Mouse (Mus musculus) hindbrain, embryonic 16.5 days (tissue): ENCODE measurements at regions not wholly inside any gene's neighbourhood (a gene's known extent, or its start where the extent isn't known, plus 50 kb on each side); places are given as distances from the start of the nearest gene placed in this dataset.

ENCODE experiments used
- ATAC-seq: fragments of 200-750 bp; cut with Nextera tagmentation; 2 replicates; pipeline ENCODE4 v1.8.0; 2017; ENCODE audit warnings: moderate TSS enrichment, moderate library complexity
- H3K27ac ChIP-seq: fragments of 300-500 bp; sonication (generic); 2 replicates; pipeline ENCODE4 v1.5.1; 2014; ENCODE audit warnings: low read depth, mild to moderate bottlenecking, control low read depth, low read length, moderate library complexity
- H3K27me3 ChIP-seq: fragments of 300-500 bp; sonication (generic); replicated peaks from 2 replicates; pipeline ENCODE4 v1.6.1; 2014; ENCODE audit warnings: low read length; ENCODE audit not compliant: control insufficient read depth, insufficient read depth
- H3K36me3 ChIP-seq: fragments of 300-500 bp; sonication (generic); 2 replicates; pipeline ENCODE4 v1.6.1; 2014; ENCODE audit warnings: mild to moderate bottlenecking, low read length, moderate library complexity, mixed read lengths; ENCODE audit not compliant: control insufficient read depth, insufficient read depth
- H3K4me1 ChIP-seq: fragments of 300-500 bp; sonication (generic); 2 replicates; pipeline ENCODE4 v1.6.1; 2014; ENCODE audit warnings: low read depth, low read length; ENCODE audit not compliant: control insufficient read depth, insufficient read depth
- H3K4me2 ChIP-seq: fragments of 300-500 bp; sonication (generic); 2 replicates; pipeline ENCODE4 v1.6.1; 2014; ENCODE audit warnings: mild to moderate bottlenecking, low read length, control low read depth, moderate library complexity
- H3K4me3 ChIP-seq: fragments of 300-500 bp; sonication (generic); 2 replicates; pipeline ENCODE4 v1.5.1; 2014; ENCODE audit warnings: mild to moderate bottlenecking, low read length, control low read depth, moderate library complexity
- H3K9ac ChIP-seq: fragments of 300-500 bp; sonication (generic); 2 replicates; pipeline ENCODE4 v1.6.1; 2014; ENCODE audit warnings: low read depth, mild to moderate bottlenecking, control low read depth, low read length, moderate library complexity
- H3K9me3 ChIP-seq: fragments of 300-500 bp; sonication (generic); 2 replicates; pipeline ENCODE4 v1.6.1; 2014; ENCODE audit warnings: mild to moderate bottlenecking, low read length, moderate library complexity; ENCODE audit not compliant: control insufficient read depth
- WGBS: fragments of 180-500 bp; shearing (Covaris S2); extraction: QIAGEN DNeasy Blood & Tissue Kit; methylation state at CpG from one replicate; pipeline ENCODE4 v1.1.7; 2014; 5-methylcytosine and 5-hydroxymethylcytosine counted together

DNA sequence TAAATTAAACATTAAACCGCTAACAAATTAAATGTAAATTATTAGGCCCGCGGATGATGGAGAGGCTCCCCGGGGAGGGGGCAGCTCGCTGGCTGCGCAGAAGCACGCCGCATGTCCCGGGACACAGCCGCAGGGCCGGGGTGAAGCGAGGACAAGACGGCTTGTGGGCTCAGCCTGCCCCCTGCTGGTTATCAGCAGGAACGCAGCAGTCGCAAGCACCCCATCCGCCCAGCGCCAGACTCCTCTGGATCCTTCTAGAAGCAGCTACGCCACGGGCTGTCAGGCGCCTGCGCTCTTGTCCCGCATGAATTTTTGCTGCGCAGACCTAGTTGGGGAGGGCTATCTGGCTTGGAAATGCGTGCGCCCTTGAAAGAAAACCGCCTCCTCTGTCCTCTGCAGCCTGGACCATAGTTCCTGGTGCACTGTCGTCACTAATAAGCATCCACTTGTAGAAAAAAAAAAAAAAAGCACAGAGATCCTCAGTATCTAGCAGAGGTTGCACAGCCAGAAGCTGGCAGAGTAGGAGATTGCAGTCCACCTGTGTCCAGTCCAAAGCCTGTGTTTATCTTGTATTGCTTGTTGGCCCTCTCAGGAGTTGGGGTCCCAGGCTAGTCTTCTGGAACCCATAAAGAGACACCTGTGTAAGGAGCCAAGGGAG is 73.4 kb upstream of the Ppp2r5c start:
- ATAC-seq: peak; percentile 81
- no peak overlapping the region for H3K4me3 ChIP-seq

DNA sequence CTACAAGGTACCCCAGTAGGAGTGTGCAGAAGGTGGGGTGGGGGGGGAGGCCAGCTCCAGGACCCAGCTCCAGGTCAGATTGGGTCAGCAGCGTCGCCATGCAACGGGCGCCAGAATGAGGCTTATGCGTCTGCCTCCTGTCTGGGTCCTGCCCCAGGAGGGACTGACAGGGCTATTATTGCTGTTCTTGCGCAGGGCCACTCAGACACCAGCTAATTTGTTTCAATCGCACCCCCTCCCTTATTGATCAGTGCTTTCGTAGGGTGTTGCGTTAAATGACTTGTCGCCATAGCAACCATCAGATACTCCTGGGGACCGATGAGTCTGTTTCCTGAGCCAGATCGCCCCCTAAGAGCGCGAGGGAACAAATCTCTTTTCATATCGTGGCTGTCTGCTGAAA is 71.8 kb upstream of the Ppp2r5c start:
- no peaks in the 10 kb centered on the region for H3K36me3 ChIP-seq
- H3K4me1 ChIP-seq: peaks cover 14% of the 10 kb centered on the region
- 3% methylated on average over 15 of the region's 15 CpGs for WGBS
- H3K4me2 ChIP-seq: peak overlapping the region; percentile 45
- no peak overlapping the region for H3K4me3 ChIP-seq
- no peak overlapping the region for H3K27ac ChIP-seq
- peak overlapping the region; percentile 9; the same call in 1 of the 2 replicates for H3K9ac ChIP-seq
- no peaks in the 10 kb centered on the region for H3K9me3 ChIP-seq
- H3K27me3 ChIP-seq: peaks cover 7% of the 10 kb centered on the region
- no peak for ATAC-seq

More for the DNA sequence above, 73.4 kb upstream of the Ppp2r5c start:
- peaks cover 7% of the 10 kb centered on the region for H3K27me3 ChIP-seq
- no peak overlapping the region for H3K27ac ChIP-seq
- H3K9me3 ChIP-seq: no peaks in the 10 kb centered on the region
- 0 out of 2 replicates have a peak overlapping the region, but pooled peaks have one; percentile 35 for H3K9ac ChIP-seq
- no peaks in the 10 kb centered on the region for H3K36me3 ChIP-seq
- H3K4me1 ChIP-seq: peaks cover 14% of the 10 kb centered on the region
- H3K4me2 ChIP-seq: peak overlapping the region; percentile 54
- WGBS: 3% methylated on average over 24 of the region's 27 CpGs

- Histone ChIP-seq H3K27me3 (peaks cover 7% of the 10 kb centered on the region), H3K4me2 (no peak overlapping the region), H3K4me1 (peaks cover 14% of the 10 kb centered on the region), H3K9ac (no peak overlapping the region; the same call in 1 of the 2 replicates), H3K4me3 (no peak overlapping the region), H3K36me3 (no peaks in the 10 kb centered on the region), H3K9me3 (no peaks in the 10 kb centered on the region), H3K27ac (no peak overlapping the region)
- WGBS: 28% methylated on average over 7 of the region's 7 CpGs
- no peak for ATAC-seq
These were observed 70.7 kb upstream of the Ppp2r5c start for GRCm38 (mm10) chr12:110376062-110376837.

DNA sequence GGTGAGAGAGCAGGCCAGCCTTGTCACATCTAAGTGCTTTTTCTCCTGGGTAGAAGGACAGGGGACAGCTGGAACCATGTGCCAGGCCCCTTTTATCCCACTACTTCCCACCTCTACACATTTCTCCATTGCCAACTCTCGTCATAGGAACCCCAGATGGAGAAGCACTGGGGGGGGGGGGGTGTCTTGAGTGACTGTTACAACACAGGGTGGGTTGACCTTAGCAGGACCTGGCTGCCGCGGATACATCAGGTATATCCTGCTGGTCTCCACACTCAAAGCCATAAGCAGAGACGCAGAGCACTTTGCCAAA is 70.1 kb upstream of the Ppp2r5c start:
- no peaks in the 10 kb centered on the region for H3K9me3 ChIP-seq
- no peak for ATAC-seq
- no peak overlapping the region for H3K27ac ChIP-seq
- WGBS: 60% methylated on average over 4 of the region's 4 CpGs
- H3K4me1 ChIP-seq: peaks cover 14% of the 10 kb centered on the region
- no peak overlapping the region for H3K4me3 ChIP-seq
- H3K27me3 ChIP-seq: peaks cover 7% of the 10 kb centered on the region
- H3K36me3 ChIP-seq: no peaks in the 10 kb centered on the region
- no peak overlapping the region; the same call in 1 of the 2 replicates for H3K9ac ChIP-seq
- no peak overlapping the region for H3K4me2 ChIP-seq

GRCm38 (mm10) chr12:110377306-110377705 is 69.6 kb upstream of the Ppp2r5c start:
- Histone ChIP-seq H3K9me3 (no peaks in the 10 kb centered on the region), H3K36me3 (no peaks in the 10 kb centered on the region), H3K4me1 (peaks cover 14% of the 10 kb centered on the region), H3K9ac (peak overlapping the region; percentile 6; the same call in 1 of the 2 replicates), H3K4me2 (no peak overlapping the region), H3K4me3 (no peak overlapping the region), H3K27me3 (peaks cover 7% of the 10 kb centered on the region), H3K27ac (no peak overlapping the region)
- WGBS: 57% methylated on average over 6 of the region's 6 CpGs
- ATAC-seq: no peak

GRCm38 (mm10) chr12:110377734-110378133 is 69.2 kb upstream of the Ppp2r5c start:
- WGBS: 74% methylated on average over 10 of the region's 10 CpGs
- H3K4me3 ChIP-seq: no peak overlapping the region
- peaks cover 14% of the 10 kb centered on the region for H3K4me1 ChIP-seq
- no peak for ATAC-seq
- H3K9me3 ChIP-seq: no peaks in the 10 kb centered on the region
- no peaks in the 10 kb centered on the region for H3K36me3 ChIP-seq
- H3K9ac ChIP-seq: no peak overlapping the region
- H3K4me2 ChIP-seq: no peak overlapping the region
- no peak overlapping the region for H3K27ac ChIP-seq
- peaks cover 7% of the 10 kb centered on the region for H3K27me3 ChIP-seq

- 77% methylated on average over 5 of the region's 5 CpGs for WGBS
- Histone ChIP-seq H3K36me3 (no peaks in the 10 kb centered on the region), H3K4me2 (no peak overlapping the region), H3K4me3 (no peak overlapping the region), H3K9ac (no peak overlapping the region), H3K27me3 (peaks cover 7% of the 10 kb centered on the region), H3K9me3 (no peaks in the 10 kb centered on the region), H3K27ac (no peak overlapping the region), H3K4me1 (peaks cover 12% of the 10 kb centered on the region)
- ATAC-seq: no peak
These were observed 68.6 kb upstream of the Ppp2r5c start for GRCm38 (mm10) chr12:110378302-110378701.

GRCm38 (mm10) chr12:110379721-110380120 is 67.2 kb upstream of the Ppp2r5c start:
- ATAC-seq: peak; percentile 35; the same call in 1 of the 2 replicates
- H3K27ac ChIP-seq: no peak overlapping the region
- WGBS: 52% methylated on average over 12 of the region's 12 CpGs

More at GRCm38 (mm10) chr12:110379721-110380120, 67.2 kb upstream of the Ppp2r5c start:
- Histone ChIP-seq H3K4me3 (no peak overlapping the region), H3K9me3 (no peaks in the 10 kb centered on the region), H3K9ac (no peak overlapping the region), H3K36me3 (no peaks in the 10 kb centered on the region), H3K4me2 (no peak overlapping the region), H3K4me1 (peaks cover 6% of the 10 kb centered on the region), H3K27me3 (peaks cover under 1% of the 10 kb centered on the region)
